Mouse (Mus musculus) liver, embryonic 14.5 days (tissue): Measurements from ENCODE around the gene Brf1.

Source experiments
- CTCF ChIP-seq: IDR thresholded peaks from 2 replicates; pipeline ENCODE4 v1.5.1; 2016; ENCODE audit warnings: antibody characterized with exemption, low read depth, control low read depth
- EP300 ChIP-seq: IDR thresholded peaks from 2 replicates; pipeline ENCODE4 v1.6.1; 2016; ENCODE audit warnings: antibody characterized with exemption, low read depth

DNA sequence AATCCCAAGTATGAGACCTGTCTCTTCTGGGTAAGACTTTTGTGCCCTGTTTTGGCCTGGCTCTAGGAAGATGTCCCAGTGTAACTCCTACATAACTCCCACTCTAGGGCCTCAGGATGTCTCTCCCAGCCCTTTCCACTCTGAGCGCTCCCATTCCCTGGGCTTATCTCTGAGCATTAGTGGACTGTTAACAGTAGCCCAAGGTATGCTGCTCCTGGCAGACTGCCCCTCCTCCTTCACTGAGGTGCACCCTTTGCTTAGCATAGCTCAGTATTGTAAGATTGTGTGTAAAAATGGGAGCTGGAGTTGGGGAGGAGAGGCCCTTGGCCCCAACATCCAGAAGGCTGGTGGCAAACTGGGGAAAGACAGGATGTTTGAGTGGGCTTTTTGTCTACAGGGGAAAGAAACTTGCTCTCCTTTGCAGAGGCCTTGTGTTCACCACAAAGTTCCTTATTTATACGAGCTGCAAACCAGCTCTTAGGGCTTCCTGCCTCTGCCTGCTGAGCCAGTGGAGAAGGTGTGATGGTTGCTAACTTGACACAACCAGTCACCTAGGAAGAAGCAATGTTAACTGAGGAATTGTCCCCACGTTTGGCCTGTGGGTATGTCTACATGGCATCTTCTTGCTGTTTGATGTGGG, 47.5 kb downstream of the Brf1 start:
- TF ChIP-seq EP300: no peak
- no peak for TF ChIP-seq CTCF
